Comparison of ENCODE assay signal across 13 mouse cellular contexts in genomic region chr5:21565392-21566065, GRCm38 (mm10). TPM values are rescaled to one million over a fixed set of nuclear protein-coding genes. Genes with fewer than 3 reads are reported as not detected.
DNase-seq lines count a peak whose midpoint lies in the region; ATAC-seq and TF ChIP-seq lines count a peak whose summit lies in the region.
"Had no signal": no experiment of that assay in that cellular context is flagged by ENCODE, and none has a peak within 500 bp of the region (broad histone marks: within the 10 kb centered on the region; RNA-seq: fewer than 3 reads in every experiment).

No protein-coding gene starts in this region.

- no peak overlapping the region for H3K4me2 ChIP-seq in lung, embryonic 14.5 days
- H3K4me2 ChIP-seq in embryonic facial prominence, embryonic 15.5 days (replicated peaks): no peak overlapping the region
- H3K4me2 ChIP-seq in limb, embryonic 14.5 days (replicated peaks; ENCODE audit: low read depth, low read length, severe bottlenecking): no peak overlapping the region

- no peak overlapping the region for H3K27ac ChIP-seq in lung, embryonic 14.5 days (ENCODE audit: low read depth)
- peak overlapping the region; percentile 31; the same call in 1 of the 2 replicates for H3K27ac ChIP-seq in embryonic facial prominence, embryonic 15.5 days (replicated peaks)
- 0 out of 2 replicates have a peak overlapping the region, but pooled peaks have one; percentile 46 for H3K27ac ChIP-seq in limb, embryonic 14.5 days (replicated peaks; ENCODE audit: low read depth, low read length)

- H3K9ac ChIP-seq in lung, embryonic 14.5 days: no peak overlapping the region
- H3K9ac ChIP-seq in embryonic facial prominence, embryonic 15.5 days: no peak overlapping the region
- no peak overlapping the region for H3K9ac ChIP-seq in limb, embryonic 14.5 days (ENCODE audit: low read depth, low read length, severe bottlenecking)

- TF ChIP-seq POLR2A in limb, embryonic 14.5 days (IDR thresholded peaks at IDR 0.05; ENCODE audit: borderline replicate concordance, extremely low read depth, insufficient read depth, insufficient read length): no peak

- H3K4me1 ChIP-seq in lung, embryonic 14.5 days (ENCODE audit: insufficient read depth): no peaks in the 10 kb centered on the region
- peaks cover 7% of the 10 kb centered on the region for H3K4me1 ChIP-seq in embryonic facial prominence, embryonic 15.5 days
- H3K4me1 ChIP-seq in limb, embryonic 14.5 days (ENCODE audit: control insufficient read depth, insufficient read depth, low read length): peaks cover 16% of the 10 kb centered on the region

- H3K27me3 ChIP-seq in lung, embryonic 14.5 days (ENCODE audit: insufficient read depth, low read length): no peaks in the 10 kb centered on the region
- no peaks in the 10 kb centered on the region for H3K27me3 ChIP-seq in embryonic facial prominence, embryonic 15.5 days
- H3K27me3 ChIP-seq in limb, embryonic 14.5 days (ENCODE audit: control insufficient read depth, insufficient read depth, low read length): no peaks in the 10 kb centered on the region

- TF ChIP-seq CTCF in lung, embryonic 14.5 days (IDR thresholded peaks at IDR 0.05; ENCODE audit: low read depth): no peak

- WGBS in lung, embryonic 14.5 days: 89% methylated on average over 9 of the region's 9 CpGs
- 80% methylated on average over 9 of the region's 9 CpGs for WGBS in embryonic facial prominence, embryonic 15.5 days
- 84% methylated on average over 9 of the region's 9 CpGs for WGBS in limb, embryonic 14.5 days

- H3K4me3 ChIP-seq in lung, embryonic 14.5 days (ENCODE audit: low read depth, low read length): no peak overlapping the region
- H3K4me3 ChIP-seq in embryonic facial prominence, embryonic 15.5 days (replicated peaks): no peak overlapping the region
- H3K4me3 ChIP-seq in limb, embryonic 14.5 days (replicated peaks; ENCODE audit: low read length): no peak overlapping the region

- no peaks in the 10 kb centered on the region for H3K9me3 ChIP-seq in lung, embryonic 14.5 days (ENCODE audit: low read depth, low read length)
- H3K9me3 ChIP-seq in embryonic facial prominence, embryonic 15.5 days (replicated peaks): no peaks in the 10 kb centered on the region
- no peaks in the 10 kb centered on the region for H3K9me3 ChIP-seq in limb, embryonic 14.5 days (ENCODE audit: control insufficient read depth, low read length)

- H3K36me3 ChIP-seq in lung, embryonic 14.5 days (ENCODE audit: insufficient read depth): peaks cover 4% of the 10 kb centered on the region; the same call in 1 of the 2 replicates
- peaks cover 23% of the 10 kb centered on the region; the same call in 1 of the 2 replicates for H3K36me3 ChIP-seq in embryonic facial prominence, embryonic 15.5 days
- peaks cover 25% of the 10 kb centered on the region for H3K36me3 ChIP-seq in limb, embryonic 14.5 days (ENCODE audit: control insufficient read depth, insufficient read depth, low read length)

- ATAC-seq in lung, embryonic 14.5 days (ENCODE audit: insufficient read depth): no peak
- no peak for ATAC-seq in embryonic facial prominence, embryonic 15.5 days (ENCODE audit: insufficient number of reproducible peaks, low FRiP score, low TSS enrichment, low read depth)
- no peak for ATAC-seq in limb, embryonic 14.5 days (ENCODE audit: low FRiP score, low read depth)
- ATAC-seq in inflammation-experienced regulatory T-cells, adult 6 months: no peak
- ATAC-seq: hindbrain, embryonic 16.5 days had no signal

- peak; percentile 8 for DNase-seq in lung, embryonic 14.5 days
- DNase-seq in lung, postnatal 10 days: no peak
- DNase-seq in NIH3T3 (ENCODE audit: low read depth): peak; percentile 76
- DNase-seq in limb, embryonic 14.5 days (ENCODE audit: low spot score): no peak
- no peak for DNase-seq in urinary bladder, postnatal 4 days (ENCODE audit: low spot score in 2 of 2)
- DNase-seq: cerebellum, adult 11-12 months; heart, postnatal 10 days; kidney, adult 8-10 months; lung, adult 18-20 months had no signal

RNA-seq across cellular contexts. Expression of gene Lrrc17, which starts 22.2 kb away (rescaled TPM):
- 39.5 and 45.3 TPM in 2 replicates for polyA plus RNA-seq in lung, embryonic 14.5 days (2014; fragmentation: Nextera tagmentation; extraction: Ambion mirVana)
- 131 and 134 TPM in 2 replicates for polyA plus RNA-seq in embryonic facial prominence, embryonic 15.5 days (2015; fragmentation: Nextera tagmentation; extraction: Ambion mirVana)
- 87.7 and 102 TPM in 2 replicates for polyA plus RNA-seq in limb, embryonic 14.5 days (2012; rRNA removed)
- 109 and 116 TPM in 2 replicates for polyA plus RNA-seq in limb, embryonic 14.5 days (2014; fragmentation: Nextera tagmentation; extraction: Ambion mirVana)
- polyA plus RNA-seq in inflammation-experienced regulatory T-cells, adult 6 months (2017; shearing (Covaris generic)): not detected
- polyA plus RNA-seq: cortical plate, adult 2 months had no signal

Comparison
In these comparisons a context has a peak if more than half of its experiments do, and no peak if none do; other contexts are left out.
1. DNase-seq: peak in lung, embryonic 14.5 days (single experiment) and NIH3T3 (single experiment); none in lung, postnatal 10 days (single experiment), limb, embryonic 14.5 days (single experiment) and urinary bladder, postnatal 4 days (0 of 2).
2. RNA of gene Lrrc17, which starts 22.2 kb away (polyA plus RNA-seq): 131 to 134 TPM in embryonic facial prominence, embryonic 15.5 days, 87.7 to 116 TPM in limb, embryonic 14.5 days and 39.5 to 45.3 TPM in lung, embryonic 14.5 days; not detected in inflammation-experienced regulatory T-cells, adult 6 months; every median in the first group is over 10 times any median in the second.